Mouse (Mus musculus): ENCODE results near the gene Upk3b.

DNA sequence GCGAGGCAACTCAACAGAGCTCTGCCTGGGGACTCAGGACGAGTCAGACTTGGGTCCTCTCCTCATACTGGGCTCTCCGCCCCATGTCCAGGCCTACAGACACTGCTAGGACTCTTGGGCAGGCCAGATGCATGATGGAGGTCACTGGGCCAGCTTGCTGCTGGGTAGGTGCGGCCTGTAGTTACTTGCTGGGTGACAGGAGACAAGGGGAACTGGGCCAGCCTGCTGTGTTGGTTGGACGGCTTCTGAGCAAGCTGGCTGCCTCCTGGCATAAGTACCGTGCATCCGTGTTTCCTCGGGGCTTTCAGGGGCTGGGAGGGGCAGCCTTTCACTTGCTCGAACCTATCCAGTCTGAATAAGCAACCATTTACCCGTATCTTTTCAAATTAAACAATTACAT lies 22.7 kb upstream of the Upk3b start:
- TF ChIP-seq POLR2A (IDR thresholded peaks at IDR 0.05; ENCODE audit: low read depth, low read length) (no peak), CTCF (IDR thresholded peaks at IDR 0.05; ENCODE audit: extremely low read depth, insufficient read depth, insufficient read length, insufficient replicate concordance) (no peak)
